In the genomic region with DNA sequence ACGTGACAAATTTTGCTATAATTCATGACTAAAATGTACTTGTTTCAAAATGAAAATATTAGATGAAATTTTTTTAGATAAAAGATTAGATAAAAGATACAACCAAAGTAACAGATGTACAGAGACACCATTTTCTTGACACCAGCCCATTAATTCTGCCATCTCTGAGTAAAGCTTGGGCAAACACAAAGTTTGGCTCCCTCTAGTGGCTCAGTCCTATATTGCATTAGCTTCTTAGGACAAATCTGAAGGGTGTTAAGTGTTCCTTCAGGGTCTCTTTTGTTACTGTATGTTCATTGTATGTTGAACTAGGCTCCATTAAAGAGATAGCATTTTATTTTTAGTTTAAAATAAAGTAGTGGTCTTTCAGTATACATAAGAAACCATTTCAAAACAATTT, we compare ENCODE assay signal across 9 mouse cellular contexts. TPM values are rescaled to one million over a fixed set of nuclear protein-coding genes. Genes with fewer than 3 reads are reported as not detected.
DNase-seq lines count a peak whose midpoint lies in the region; ATAC-seq lines count a peak whose summit lies in the region.
"Had no signal": no experiment of that assay in that cellular context is flagged by ENCODE, and none has a peak within 500 bp of the region (broad histone marks: within the 10 kb centered on the region; RNA-seq: fewer than 3 reads in every experiment).

No protein-coding gene starts in this region.

- 98% methylated on average over 1 of the region's 1 CpGs for WGBS in hindbrain, embryonic 14.5 days
- WGBS in hindbrain, embryonic 10.5 days = 89% methylated on average over 1 of the region's 1 CpGs

- 0 out of 2 replicates have a peak, but pooled peaks cover 4% of the 10 kb centered on the region for H3K36me3 ChIP-seq in hindbrain, embryonic 14.5 days (replicated peaks; ENCODE audit: control insufficient read depth, insufficient read depth)
- no peaks in the 10 kb centered on the region for H3K36me3 ChIP-seq in hindbrain, embryonic 10.5 days
- H3K36me3 ChIP-seq: embryonic facial prominence, embryonic 12.5 days had no signal

- DNase-seq in hindbrain, embryonic 14.5 days (ENCODE audit: low spot score) = peak; percentile 90
- DNase-seq in hindbrain, embryonic 10.5 days (ENCODE audit: low spot score) = no peak
- DNase-seq in urinary bladder, postnatal 25 days (ENCODE audit: low spot score) = peak; percentile 44
- DNase-seq in urinary bladder, postnatal 36 days (ENCODE audit: low spot score in 2 of 2) = no peak
- DNase-seq in cerebellum, adult 18-20 months = peak; percentile 62 to 69
- DNase-seq in induced T-regulatory cell, adult 2 months (ENCODE audit: low read depth) = peak; percentile 91
- peak; percentile 90 for DNase-seq in naive thymus-derived CD4-positive, alpha-beta T cell, adult 2 months (ENCODE audit: low read depth)
- no peak for DNase-seq in ovary, adult 18-20 months (ENCODE audit: low spot score)

- H3K4me2 ChIP-seq in hindbrain, embryonic 14.5 days (replicated peaks) = no peak overlapping the region
- H3K4me2 ChIP-seq: embryonic facial prominence, embryonic 12.5 days had no signal

- H3K4me3 ChIP-seq in hindbrain, embryonic 14.5 days (replicated peaks; ENCODE audit: low read length) = no peak overlapping the region
- no peak overlapping the region for H3K4me3 ChIP-seq in hindbrain, embryonic 10.5 days
- H3K4me3 ChIP-seq: embryonic facial prominence, embryonic 12.5 days had no signal

- no peaks in the 10 kb centered on the region for H3K9me3 ChIP-seq in hindbrain, embryonic 14.5 days (ENCODE audit: control insufficient read depth, low read length)
- H3K9me3 ChIP-seq in hindbrain, embryonic 10.5 days = no peaks in the 10 kb centered on the region
- H3K9me3 ChIP-seq: embryonic facial prominence, embryonic 12.5 days had no signal

- H3K9ac ChIP-seq in hindbrain, embryonic 14.5 days = no peak overlapping the region
- H3K9ac ChIP-seq: embryonic facial prominence, embryonic 12.5 days had no signal

- no peaks in the 10 kb centered on the region for H3K4me1 ChIP-seq in hindbrain, embryonic 14.5 days (replicated peaks; ENCODE audit: control insufficient read depth, insufficient read depth, low read length)
- H3K4me1 ChIP-seq in hindbrain, embryonic 10.5 days (replicated peaks) = no peaks in the 10 kb centered on the region

- H3K27ac ChIP-seq in hindbrain, embryonic 14.5 days = no peak overlapping the region
- no peak overlapping the region for H3K27ac ChIP-seq in hindbrain, embryonic 10.5 days
- H3K27ac ChIP-seq: embryonic facial prominence, embryonic 12.5 days had no signal

- ATAC-seq in hindbrain, embryonic 14.5 days (ENCODE audit: low FRiP score) = no peak

- H3K27me3 ChIP-seq in hindbrain, embryonic 14.5 days (ENCODE audit: control insufficient read depth, insufficient read depth, low read length) = no peaks in the 10 kb centered on the region
- no peaks in the 10 kb centered on the region for H3K27me3 ChIP-seq in hindbrain, embryonic 10.5 days (ENCODE audit: insufficient read depth, poor library complexity, severe bottlenecking)
- H3K27me3 ChIP-seq: embryonic facial prominence, embryonic 12.5 days had no signal

RNA-seq across cellular contexts. Expression of a gene that starts 8.2 kb away (rescaled TPM):
- 2.8 and 3.8 TPM in 2 replicates for polyA plus RNA-seq in hindbrain, embryonic 14.5 days (2014; fragmentation: Nextera tagmentation; extraction: Ambion mirVana)
- polyA plus RNA-seq in hindbrain, embryonic 10.5 days (2016; fragmentation: Nextera tagmentation; extraction: Ambion mirVana) = 0.39 and 0.93 TPM in 2 replicates

RNA-seq across cellular contexts. Expression of a gene that starts 21.9 kb away (rescaled TPM):
- polyA plus RNA-seq in hindbrain, embryonic 14.5 days (2014; fragmentation: Nextera tagmentation; extraction: Ambion mirVana) = 77.2 and 83.7 TPM in 2 replicates
- 75.5 and 82.5 TPM in 2 replicates for polyA plus RNA-seq in hindbrain, embryonic 10.5 days (2016; fragmentation: Nextera tagmentation; extraction: Ambion mirVana)

Comparison
In these comparisons a context has a peak if more than half of its experiments do, and no peak if none do; other contexts are left out.
1. DNase-seq: peak in hindbrain, embryonic 14.5 days (single experiment), urinary bladder, postnatal 25 days (single experiment), cerebellum, adult 18-20 months (2 of 2), induced T-regulatory cell, adult 2 months (single experiment) and naive thymus-derived CD4-positive, alpha-beta T cell, adult 2 months (single experiment); none in hindbrain, embryonic 10.5 days (single experiment), urinary bladder, postnatal 36 days (0 of 2) and ovary, adult 18-20 months (single experiment).